Mouse (Mus musculus) CD4-positive, CD25-positive, alpha-beta regulatory T cell (primary cell): ENCODE measurements around the gene H2afy. TPM values are rescaled to one million over a fixed set of nuclear protein-coding genes. Genes with fewer than 3 reads are reported as not detected.

Source experiments
- polyA plus RNA-seq: library from polyadenylated mRNA; unstranded; fragments of 100-300 nt; shearing (Covaris generic); gene quantifications from one replicate; pipeline ENCODE4 v1.2.1, GENCODE M21; 2017

Gene H2afy
- 411 TPM for polyA plus RNA-seq

DNA sequence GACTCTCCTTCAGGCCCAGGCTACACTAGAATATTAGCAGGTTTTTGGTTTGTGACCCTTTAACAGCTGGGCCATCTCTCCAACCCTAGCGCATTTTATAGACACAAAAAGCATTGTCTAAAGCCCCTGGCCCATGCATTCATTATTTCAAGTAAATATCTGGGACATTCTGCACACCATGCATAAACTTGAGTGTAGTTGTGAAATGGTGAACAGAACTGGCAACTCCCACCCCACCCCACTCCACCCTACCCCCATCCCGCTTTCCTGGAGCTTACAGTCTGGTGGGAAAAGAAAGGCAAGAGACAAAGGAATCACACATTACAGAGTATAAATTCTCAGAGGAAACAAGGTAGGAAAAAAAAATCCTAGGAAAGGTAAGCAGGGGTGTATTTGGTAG is at the start of gene H2afy:
TSS of gene H2afy (minus strand) at position 162 of the 400 bp plus-strand sequence.

GRCm38 (mm10) chr13:56178416-56179035 is 42.4 kb upstream of the H2afy start, which contains the start of gene Tifab:
TSS of gene Tifab (minus strand) at chr13:56178885.

Other genes starting within 250 kb of the H2afy start
- 0.23 TPM for gene Tifab, start 42.5 kb upstream of the H2afy start, polyA plus RNA-seq
- gene Neurog1, start 115.8 kb upstream of the H2afy start, polyA plus RNA-seq = not detected
- gene Cxcl14, start 160.2 kb upstream of the H2afy start, polyA plus RNA-seq = not detected